Mouse (Mus musculus) retina, embryonic 14.5 days (tissue): Measurements from ENCODE around the gene Trdmt1.
A peak's percentile ranks its signal among the peaks of the same experiment; 100 is the strongest.
"Not testable (repeated sequence)": the region's sequence is repeated elsewhere in the genome, so short reads cannot be mapped to it uniquely, and the experiment has no call there.

Source experiments
- DNase-seq: peaks from one replicate; pipeline ENCODE4 v3.0.0-alpha.2; 2015; ENCODE audit warnings: low spot score

Trdmt1 gene

DNA sequence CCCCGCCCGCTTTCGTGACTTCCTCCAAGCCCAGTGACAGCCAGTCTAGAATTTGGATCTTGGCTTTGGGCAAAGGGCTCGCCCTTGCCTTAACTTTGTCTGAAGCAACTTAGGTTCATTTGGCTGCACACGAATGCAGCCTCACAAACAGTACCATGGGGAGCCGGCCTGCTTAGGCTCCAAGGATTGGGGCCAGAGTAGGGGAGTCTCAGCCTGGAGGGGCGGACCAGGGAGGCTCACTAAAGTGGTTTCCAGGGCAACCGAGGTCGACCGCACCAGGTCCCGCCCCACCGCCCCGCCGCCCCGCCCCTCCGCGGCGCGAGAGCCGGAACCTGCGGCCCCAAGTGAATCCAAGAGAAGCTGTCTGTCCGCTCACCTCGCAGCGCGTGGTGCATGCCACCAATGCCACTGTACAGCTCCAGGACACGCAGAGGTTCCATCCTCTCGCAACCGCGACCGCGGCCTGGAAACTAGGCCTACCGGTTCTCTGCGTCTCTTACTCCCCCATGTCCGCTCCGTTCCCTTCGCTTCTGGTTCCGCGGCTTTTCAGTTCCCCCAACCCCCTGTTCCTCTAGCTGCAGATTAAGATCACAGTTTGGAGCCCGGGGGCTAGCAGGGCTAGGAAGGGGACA lies at the start of gene Trdmt1:
Gene Trdmt1, minus strand, starts transcription at position 476 of the 632 bp plus-strand sequence.
- peak; percentile 96 for DNase-seq

GRCm38 (mm10) chr2:13593328-13593727 lies 48.9 kb upstream of the Trdmt1 start:
- DNase-seq: no peak

DNA sequence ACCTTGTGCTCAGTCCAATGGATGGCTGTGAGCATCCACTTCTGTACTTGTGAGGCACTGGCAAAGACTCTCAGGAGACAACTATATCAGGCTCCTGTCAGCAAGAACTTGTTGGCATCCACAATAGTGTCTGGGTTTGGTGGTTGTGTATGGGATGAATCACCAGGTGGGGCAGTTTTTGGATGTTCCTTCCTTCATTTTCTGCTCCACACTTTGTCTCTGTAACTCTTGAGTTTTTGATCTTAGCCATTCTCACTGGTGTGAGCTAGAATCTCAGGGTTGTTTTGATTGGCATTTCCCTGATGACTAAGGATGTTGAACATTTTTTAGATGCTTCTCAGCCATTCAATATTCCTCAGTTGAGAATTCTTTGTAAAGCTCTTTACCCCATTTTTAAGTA lies 39.3 kb upstream of the Trdmt1 start:
- not testable (repeated sequence) for DNase-seq

- DNase-seq: no peak
Measured at GRCm38 (mm10) chr2:13582184-13582583, 37.7 kb upstream of the Trdmt1 start.

GRCm38 (mm10) chr2:13579991-13580390 lies 35.5 kb upstream of the Trdmt1 start:
- peak; percentile 48 for DNase-seq

GRCm38 (mm10) chr2:13579315-13579714 lies 34.8 kb upstream of the Trdmt1 start:
- DNase-seq: no peak

- DNase-seq: no peak
Measured at GRCm38 (mm10) chr2:13578473-13579152, 34.1 kb upstream of the Trdmt1 start.

- no peak for DNase-seq
Measured at GRCm38 (mm10) chr2:13577399-13577798, 32.9 kb upstream of the Trdmt1 start.

DNA sequence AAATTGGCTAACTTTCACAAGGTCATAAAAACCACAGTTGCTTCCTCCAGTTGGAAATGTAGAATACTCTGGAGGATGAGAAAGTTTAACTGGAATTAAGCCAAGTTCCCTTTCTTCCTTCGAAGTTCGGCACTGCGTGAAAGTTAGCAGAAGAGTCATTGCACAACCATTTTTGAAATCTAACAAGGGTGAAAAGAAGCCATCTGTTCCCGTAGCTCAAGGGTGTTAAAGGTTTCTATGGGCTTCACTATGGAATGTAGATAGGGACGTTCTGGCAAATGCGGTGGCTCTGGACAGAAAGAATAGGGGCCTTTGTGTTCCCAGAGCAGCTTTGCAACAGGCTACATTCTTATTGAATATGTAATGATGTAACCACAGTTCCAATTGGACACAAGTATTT lies 31.5 kb upstream of the Trdmt1 start:
- peak; percentile 32 for DNase-seq

DNA sequence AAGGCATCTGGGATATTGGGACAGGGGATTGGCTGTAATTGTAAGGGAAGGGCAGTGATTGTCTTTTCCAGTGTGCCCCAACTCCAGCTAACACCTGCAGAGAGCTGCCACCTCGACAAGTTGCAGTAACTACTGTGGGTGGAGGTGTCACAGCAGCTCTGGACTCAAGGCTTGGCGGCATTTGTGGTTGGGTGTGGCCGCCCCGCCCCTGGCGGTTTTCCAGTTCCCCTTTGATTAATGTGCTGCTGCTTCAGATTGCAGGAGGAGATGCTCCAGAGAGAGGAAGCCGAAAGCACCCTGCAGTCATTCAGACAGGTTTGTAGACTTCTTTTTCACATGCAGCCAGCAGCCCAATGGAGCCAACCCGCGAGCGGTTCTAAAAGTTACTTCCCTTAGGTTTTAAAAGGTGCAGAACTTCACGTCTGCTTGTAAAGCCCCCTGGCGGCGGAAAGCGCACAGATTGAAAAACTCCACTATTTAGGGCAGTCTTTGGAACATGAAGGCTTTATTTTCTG lies 30.9 kb upstream of the Trdmt1 start:
- peak; percentile 86 for DNase-seq

DNA sequence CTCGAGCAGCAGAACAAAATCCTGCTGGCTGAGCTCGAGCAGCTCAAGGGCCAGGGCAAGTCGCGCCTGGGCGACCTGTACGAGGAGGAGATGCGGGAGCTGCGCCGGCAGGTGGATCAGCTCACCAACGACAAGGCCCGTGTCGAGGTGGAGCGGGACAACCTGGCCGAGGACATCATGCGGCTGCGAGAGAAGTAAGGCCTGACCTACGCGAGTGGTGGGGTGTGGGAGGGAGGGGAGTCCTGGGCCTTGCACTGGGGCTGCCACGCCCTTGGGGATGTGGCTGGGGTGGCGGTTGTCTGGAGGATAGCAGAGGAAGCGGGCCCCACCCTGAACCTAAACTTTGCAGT lies 30.3 kb upstream of the Trdmt1 start:
- peak; percentile 41 for DNase-seq

DNA sequence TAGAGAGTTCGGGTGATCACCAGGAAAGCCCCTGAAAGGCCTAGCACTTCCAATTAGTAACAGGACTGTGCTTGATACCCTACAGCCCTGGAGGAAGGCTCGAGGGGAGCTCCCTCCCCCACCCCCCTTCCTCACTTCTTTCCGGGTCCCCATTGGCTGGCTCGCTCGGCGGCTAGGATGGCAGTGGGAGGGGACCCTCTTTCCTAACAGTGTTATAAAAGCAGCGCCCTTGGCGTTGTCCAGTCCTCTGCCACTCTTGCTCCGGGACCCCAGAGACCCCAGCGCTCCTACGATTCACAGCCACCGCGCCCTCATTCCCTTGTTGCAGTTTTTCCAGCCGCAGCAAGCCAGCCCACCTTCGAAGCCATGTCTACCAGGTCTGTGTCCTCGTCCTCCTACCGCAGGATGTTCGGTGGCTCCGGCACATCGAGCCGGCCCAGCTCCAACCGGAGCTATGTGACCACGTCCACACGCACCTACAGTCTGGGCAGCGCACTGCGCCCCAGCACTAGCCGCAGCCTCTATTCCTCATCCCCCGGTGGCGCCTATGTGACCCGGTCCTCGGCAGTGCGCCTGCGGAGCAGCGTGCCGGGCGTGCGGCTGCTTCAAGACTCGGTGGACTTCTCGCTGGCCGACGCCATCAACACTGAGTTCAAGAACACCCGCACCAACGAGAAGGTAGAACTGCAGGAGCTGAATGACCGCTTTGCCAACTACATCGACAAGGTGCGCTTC lies 29.8 kb upstream of the Trdmt1 start:
- peak; percentile 95 for DNase-seq

GRCm38 (mm10) chr2:13573408-13574065 lies 29.1 kb upstream of the Trdmt1 start, which contains the start of gene Vim:
TSS of gene Vim (plus strand) at chr2:13573927.
- peak; percentile 96 for DNase-seq

DNA sequence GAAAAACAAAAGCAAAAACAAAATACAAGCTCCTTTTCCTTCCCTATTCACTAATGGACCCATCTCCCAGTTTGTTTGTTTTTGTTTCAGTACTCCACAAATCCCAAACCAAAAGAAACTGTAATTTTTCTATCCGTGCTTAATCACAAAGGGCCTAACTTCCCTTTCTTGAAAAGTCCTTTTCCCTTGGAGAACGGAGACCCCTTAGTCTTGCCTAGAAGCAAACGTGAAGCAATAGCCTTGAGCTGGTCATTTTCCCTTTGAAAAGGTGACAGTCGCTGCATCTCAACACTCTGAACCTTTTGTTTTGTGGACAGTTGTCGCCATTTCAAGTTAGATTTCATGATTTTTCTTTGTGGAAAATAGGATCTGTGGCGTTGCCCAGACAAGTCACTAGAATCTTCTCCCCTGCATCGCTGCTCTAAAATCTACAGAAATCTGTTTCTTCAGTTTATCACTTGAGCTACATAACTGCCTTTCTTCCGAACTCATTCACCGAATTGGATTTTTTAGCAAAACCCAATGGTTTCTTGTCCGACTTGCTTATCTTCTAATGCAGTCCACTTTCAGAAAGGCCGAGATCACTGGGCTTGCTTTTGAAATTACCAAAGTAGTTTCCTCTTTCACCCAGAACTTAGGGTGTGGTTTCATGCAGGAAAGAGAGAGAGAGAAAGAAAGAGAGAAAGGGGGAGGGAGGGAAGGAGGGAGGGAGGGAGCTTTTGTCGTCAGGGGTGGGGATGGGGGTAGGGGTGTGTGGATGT lies 28.4 kb upstream of the Trdmt1 start:
- DNase-seq: peak; percentile 26

DNA sequence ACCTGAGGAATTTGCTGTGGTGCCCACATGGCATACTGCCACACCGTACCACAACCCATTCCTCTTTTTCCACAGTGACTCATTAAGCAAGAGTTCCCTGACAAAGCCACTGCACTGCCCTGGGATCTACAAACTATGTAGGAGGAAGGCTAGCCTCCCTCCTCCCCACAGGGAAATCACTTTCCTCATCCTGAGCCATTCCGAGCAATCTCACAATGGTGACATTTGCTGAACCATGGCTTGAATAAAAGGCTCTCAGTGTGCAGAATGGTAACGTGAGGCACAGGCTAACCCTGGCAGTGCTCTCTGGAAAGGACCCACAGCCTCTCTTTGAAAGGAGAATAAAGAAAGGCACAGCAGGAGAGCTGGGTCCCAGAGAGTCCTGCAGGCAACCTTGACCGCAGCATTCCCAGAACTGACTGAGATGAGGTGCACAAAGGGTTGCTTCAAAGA lies 27.7 kb upstream of the Trdmt1 start:
- DNase-seq: peak; percentile 38

DNA sequence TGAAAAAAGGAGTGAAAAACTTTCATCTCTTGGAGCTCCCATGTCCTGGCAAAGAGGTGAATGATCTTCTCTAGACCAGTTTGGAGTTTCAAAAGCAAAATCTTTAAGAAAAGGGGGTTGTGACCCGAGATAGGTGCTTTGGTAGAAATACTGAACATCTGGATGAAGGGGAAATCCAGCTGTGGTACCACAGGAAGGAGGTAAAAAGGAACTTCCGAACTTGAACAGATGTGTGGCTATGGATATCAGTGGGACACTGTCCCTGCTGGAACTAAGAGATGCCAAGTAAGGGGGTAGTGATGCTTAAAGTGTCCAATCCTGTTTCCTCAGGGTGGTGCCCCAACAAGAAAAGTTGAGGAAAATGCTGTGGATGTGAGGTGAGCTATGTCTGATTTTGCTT lies 25.7 kb upstream of the Trdmt1 start:
- DNase-seq: no peak

GRCm38 (mm10) chr2:13560396-13560795 lies 15.9 kb upstream of the Trdmt1 start:
- DNase-seq: no peak

DNA sequence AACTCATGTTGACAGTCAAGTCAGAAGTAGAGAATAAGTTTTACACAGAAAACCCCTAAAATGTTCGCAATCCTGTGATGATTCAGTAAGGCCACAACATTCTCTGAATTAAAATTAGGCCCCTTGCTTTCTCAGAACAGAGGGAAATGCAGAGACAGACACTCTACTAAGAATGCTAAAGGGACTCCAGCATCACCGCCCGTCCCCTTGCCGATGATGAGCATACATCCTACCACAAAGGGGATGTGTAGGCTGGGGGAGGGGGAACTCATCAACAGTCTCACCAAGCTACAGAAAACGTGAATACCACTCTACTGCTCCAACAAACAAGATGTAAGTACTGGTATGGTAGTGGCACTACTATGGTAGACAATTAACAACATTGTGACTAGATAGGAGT lies 15.3 kb upstream of the Trdmt1 start:
- no peak for DNase-seq

- DNase-seq: no peak
Measured at GRCm38 (mm10) chr2:13559303-13559702, 14.8 kb upstream of the Trdmt1 start.

- no peak for DNase-seq
Measured at GRCm38 (mm10) chr2:13558607-13559262, 14.3 kb upstream of the Trdmt1 start.
